ENCODE assay signal across 20 mouse cellular contexts in genomic region chr9:104841278-104841677, GRCm38 (mm10).
DNase-seq lines count a peak whose midpoint lies in the region; ATAC-seq and TF ChIP-seq lines count a peak whose summit lies in the region.
"Had no signal": no experiment of that assay in that cellular context is flagged by ENCODE, and none has a peak within 500 bp of the region (broad histone marks: within the 10 kb centered on the region; RNA-seq: fewer than 3 reads in every experiment).

No protein-coding gene starts in this region.

- H3K27ac ChIP-seq in forebrain, embryonic 14.5 days (ENCODE audit: low read depth, low read length): no peak overlapping the region
- H3K27ac ChIP-seq in forebrain, embryonic 10.5 days: no peak overlapping the region
- no peak overlapping the region for H3K27ac ChIP-seq in midbrain, postnatal 0 days (ENCODE audit: low read depth, low read length)
- H3K27ac ChIP-seq in midbrain, embryonic 10.5 days (replicated peaks): no peak overlapping the region
- H3K27ac ChIP-seq in gastrocnemius, adult 2 months: no peak overlapping the region
- H3K27ac ChIP-seq: embryonic facial prominence, embryonic 13.5 days; hindbrain, embryonic 15.5 days; kidney, postnatal 0 days; left cerebral cortex, adult 2 months; liver, embryonic 15.5 days had no signal

- no peak overlapping the region for H3K9ac ChIP-seq in forebrain, embryonic 14.5 days (ENCODE audit: low read length)
- no peak overlapping the region for H3K9ac ChIP-seq in midbrain, postnatal 0 days (replicated peaks; ENCODE audit: low read length, poor library complexity, severe bottlenecking)
- H3K9ac ChIP-seq: embryonic facial prominence, embryonic 13.5 days; heart, embryonic 12.5 days; hindbrain, embryonic 15.5 days; liver, embryonic 15.5 days had no signal

- H3K4me2 ChIP-seq in forebrain, embryonic 14.5 days (ENCODE audit: low read length): no peak overlapping the region
- H3K4me2 ChIP-seq in midbrain, postnatal 0 days (ENCODE audit: low read depth, low read length, poor library complexity, severe bottlenecking): no peak overlapping the region
- H3K4me2 ChIP-seq: embryonic facial prominence, embryonic 13.5 days; heart, embryonic 12.5 days; hindbrain, embryonic 15.5 days; liver, embryonic 15.5 days had no signal

- H3K4me3 ChIP-seq in forebrain, embryonic 14.5 days (ENCODE audit: low read depth, low read length): no peak overlapping the region
- H3K4me3 ChIP-seq in forebrain, embryonic 10.5 days: no peak overlapping the region
- H3K4me3 ChIP-seq in midbrain, postnatal 0 days (ENCODE audit: low read depth, low read length): no peak overlapping the region
- no peak overlapping the region for H3K4me3 ChIP-seq in midbrain, embryonic 10.5 days
- no peak overlapping the region for H3K4me3 ChIP-seq in gastrocnemius, adult 2 months
- H3K4me3 ChIP-seq: embryonic facial prominence, embryonic 13.5 days; heart, embryonic 12.5 days; hindbrain, embryonic 15.5 days; left cerebral cortex, adult 2 months; liver, embryonic 15.5 days had no signal

- no peak for TF ChIP-seq CTCF in midbrain, postnatal 0 days (IDR thresholded peaks at IDR 0.05)
- TF ChIP-seq CTCF in gastrocnemius, adult 2 months (IDR thresholded peaks at IDR 0.05): no peak

- WGBS in forebrain, embryonic 14.5 days: 65% methylated on average over 1 of the region's 1 CpGs
- 93% methylated on average over 1 of the region's 1 CpGs for WGBS in forebrain, embryonic 10.5 days
- WGBS in midbrain, postnatal 0 days: 71% methylated on average over 1 of the region's 1 CpGs
- 89% methylated on average over 1 of the region's 1 CpGs for WGBS in midbrain, embryonic 10.5 days

- H3K27me3 ChIP-seq in forebrain, embryonic 14.5 days (replicated peaks; ENCODE audit: control insufficient read depth, insufficient read depth, low read length): no peaks in the 10 kb centered on the region
- H3K27me3 ChIP-seq in forebrain, embryonic 10.5 days (ENCODE audit: poor library complexity, severe bottlenecking): no peaks in the 10 kb centered on the region
- H3K27me3 ChIP-seq in midbrain, postnatal 0 days (ENCODE audit: insufficient read depth, low read length): no peaks in the 10 kb centered on the region
- no peaks in the 10 kb centered on the region for H3K27me3 ChIP-seq in midbrain, embryonic 10.5 days (ENCODE audit: low read depth, poor library complexity, severe bottlenecking)
- H3K27me3 ChIP-seq: embryonic facial prominence, embryonic 13.5 days; heart, embryonic 12.5 days; hindbrain, embryonic 15.5 days; liver, embryonic 15.5 days had no signal

- peak; percentile 67 for DNase-seq in forebrain, embryonic 14.5 days (ENCODE audit: low spot score)
- no peak for DNase-seq in forebrain, embryonic 10.5 days (ENCODE audit: extremely low spot score, low spot score)
- peak; percentile 28 for DNase-seq in midbrain, postnatal 0 days (ENCODE audit: low spot score)
- DNase-seq in midbrain, embryonic 10.5 days (ENCODE audit: low spot score): no peak
- peak; percentile 26 to 51 for DNase-seq in layer of hippocampus, adult 8-10 months (ENCODE audit: low spot score in 2 of 2)
- DNase-seq in right cerebral cortex, postnatal 25 days: peak; percentile 10
- DNase-seq in gastrocnemius, adult 2 months: no peak
- no peak for DNase-seq in thymus, postnatal 4 days
- DNase-seq: adrenal gland, postnatal 10 days; cerebellum, adult 9-10 months; kidney, adult 11 months; lung, postnatal 10 days; thymus, postnatal 36 days had no signal

- H3K36me3 ChIP-seq in forebrain, embryonic 14.5 days (ENCODE audit: control insufficient read depth, insufficient read depth, low read length): no peaks in the 10 kb centered on the region
- no peaks in the 10 kb centered on the region for H3K36me3 ChIP-seq in forebrain, embryonic 10.5 days (replicated peaks)
- H3K36me3 ChIP-seq in midbrain, postnatal 0 days (ENCODE audit: insufficient read depth, low read length): no peaks in the 10 kb centered on the region
- no peaks in the 10 kb centered on the region for H3K36me3 ChIP-seq in midbrain, embryonic 10.5 days
- H3K36me3 ChIP-seq: embryonic facial prominence, embryonic 13.5 days; heart, embryonic 12.5 days; hindbrain, embryonic 15.5 days; liver, embryonic 15.5 days had no signal

- no peaks in the 10 kb centered on the region for H3K4me1 ChIP-seq in forebrain, embryonic 14.5 days (ENCODE audit: control insufficient read depth, insufficient read depth, low read length)
- peaks cover 4% of the 10 kb centered on the region; the same call in 1 of the 2 replicates for H3K4me1 ChIP-seq in forebrain, embryonic 10.5 days
- no peaks in the 10 kb centered on the region for H3K4me1 ChIP-seq in midbrain, postnatal 0 days (ENCODE audit: insufficient read depth, low read length)
- peaks cover 7% of the 10 kb centered on the region for H3K4me1 ChIP-seq in midbrain, embryonic 10.5 days
- H3K4me1 ChIP-seq: embryonic facial prominence, embryonic 13.5 days; heart, embryonic 12.5 days; hindbrain, embryonic 15.5 days; liver, embryonic 15.5 days had no signal

- intact Hi-C loops in gastrocnemius, adult 2 months (cut with DNase I): no loop called here

- peak; percentile 50; the same call in 1 of the 2 replicates for ATAC-seq in forebrain, embryonic 14.5 days
- ATAC-seq in midbrain, postnatal 0 days (ENCODE audit: low FRiP score): no peak
- ATAC-seq: midbrain, embryonic 16.5 days had no signal

- H3K9me3 ChIP-seq in forebrain, embryonic 14.5 days (replicated peaks; ENCODE audit: control insufficient read depth, low read length): no peaks in the 10 kb centered on the region
- H3K9me3 ChIP-seq in forebrain, embryonic 10.5 days: no peaks in the 10 kb centered on the region
- no peaks in the 10 kb centered on the region for H3K9me3 ChIP-seq in midbrain, postnatal 0 days (ENCODE audit: low read length)
- H3K9me3 ChIP-seq in midbrain, embryonic 10.5 days (replicated peaks): 0 out of 2 replicates have a peak, but pooled peaks cover 2% of the 10 kb centered on the region
- H3K9me3 ChIP-seq: embryonic facial prominence, embryonic 13.5 days; heart, embryonic 12.5 days; hindbrain, embryonic 15.5 days; liver, embryonic 15.5 days had no signal

Comparison
In these comparisons a context has a peak if more than half of its experiments do, and no peak if none do; other contexts are left out.
1. DNase-seq: peak in forebrain, embryonic 14.5 days (single experiment), midbrain, postnatal 0 days (single experiment), layer of hippocampus, adult 8-10 months (2 of 2) and right cerebral cortex, postnatal 25 days (single experiment); none in forebrain, embryonic 10.5 days (single experiment), midbrain, embryonic 10.5 days (single experiment), gastrocnemius, adult 2 months (single experiment) and thymus, postnatal 4 days (single experiment).